Mouse (Mus musculus) cerebellum, adult 2 months (tissue): ENCODE data around the gene Wnt3a.

ENCODE experiments used
- CTCF ChIP-seq: fragments of 200-500 bp; IDR thresholded peaks from 2 replicates; pipeline ENCODE4 v1.5.1; 2011; ENCODE audit warnings: low read depth, mild to moderate bottlenecking, control low read depth, low read length, moderate library complexity, borderline replicate concordance; ENCODE audit not compliant: insufficient read depth
- POLR2A ChIP-seq: fragments of 200-500 bp; IDR thresholded peaks from 2 replicates; pipeline ENCODE4 v1.6.1; 2011; ENCODE audit warnings: low read length, control low read depth, borderline replicate concordance; ENCODE audit not compliant: insufficient read depth

DNA sequence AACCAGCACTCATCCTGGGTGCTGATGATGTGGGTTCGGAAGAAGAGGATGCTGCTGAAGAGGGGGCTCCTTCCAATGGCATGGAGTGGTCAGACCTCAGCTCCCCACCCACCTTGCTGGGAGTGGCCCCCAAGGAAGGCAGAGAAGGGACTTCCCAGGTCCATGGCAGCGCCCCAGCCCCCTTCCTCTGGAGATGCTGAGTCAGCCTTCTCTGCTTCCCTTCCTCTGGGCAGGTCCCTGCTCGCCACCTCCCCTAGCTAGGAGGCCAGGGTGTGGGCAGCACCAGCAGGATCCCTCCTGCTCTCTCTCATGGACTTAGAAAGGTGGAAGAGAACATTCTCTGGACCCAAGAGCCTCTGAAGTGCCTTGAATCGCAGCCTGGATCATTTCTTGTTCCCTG, 12.5 kb downstream of the Wnt3a start:
- no peak for TF ChIP-seq POLR2A
- TF ChIP-seq CTCF: no peak
